Mouse (Mus musculus) gastrocnemius, postnatal 14 days (tissue): ENCODE measurements around the gene Hoxb9. TPM values are rescaled to one million over a fixed set of nuclear protein-coding genes. Genes with fewer than 3 reads are reported as not detected.

Experiments
- DNase-seq: peaks from one replicate; pipeline ENCODE4 v3.0.0; 2021; ENCODE audit warnings: mixed read lengths
- intact Hi-C: fragments of 180-260 bp; cut with DNase I; formaldehyde crosslinking; loops from one replicate; pipeline ENCODE4 v1.15.1; 2025; ENCODE audit warnings: low total_unique reads
- long read RNA-seq, 2 experiments: library from polyadenylated mRNA; stranded (forward); transcript quantifications; one replicate each; pipeline ENCODE4 v2.0.0; 2021
- total RNA-seq, 2 experiments: library from RNA; stranded (reverse); gene quantifications; 2 replicates each; pipeline ENCODE4 v1.2.3; 2021

The Hoxb9 gene
- under 1 TPM; 0.49 to 0.59 TPM for total RNA-seq
- long read RNA-seq, experiment 1 = 0 reads
- long read RNA-seq, experiment 2 = 0 reads

DNA sequence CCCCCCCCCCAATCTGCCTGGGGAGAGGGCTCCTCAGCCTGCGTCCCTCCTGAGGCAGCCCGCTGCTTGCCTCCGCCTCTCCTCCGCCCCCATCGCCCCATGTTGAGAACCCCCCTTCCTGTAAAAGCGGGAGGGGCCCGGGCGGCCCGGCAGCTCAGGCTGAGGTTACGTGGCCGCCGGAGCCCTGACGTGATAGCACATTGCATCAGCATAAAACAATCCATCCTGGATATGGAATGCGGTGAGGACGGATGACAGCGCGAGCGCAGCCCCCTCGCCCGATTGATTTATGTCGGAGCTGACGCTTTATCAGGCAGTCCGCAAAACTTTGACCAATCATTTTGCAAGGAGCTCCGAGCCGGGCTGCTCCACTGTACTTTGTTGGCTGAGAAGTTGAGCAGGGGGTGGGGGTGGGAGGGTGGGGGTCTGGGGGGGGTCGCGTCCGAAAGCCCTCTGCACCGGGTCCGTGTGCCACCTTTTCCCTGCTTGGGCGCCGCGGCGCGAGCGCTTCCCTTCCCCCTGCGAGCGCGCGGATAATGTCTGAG is at the start of gene Hoxb9:
TSS of gene Hoxb9 (plus strand) at position 462 of the 545 bp plus-strand sequence.
- intact Hi-C loops = loop anchor here (10.0 kb wide), 1 partner anchor 284 kb away; no protein-coding TSS in a partner anchor
- no peak for DNase-seq

DNA sequence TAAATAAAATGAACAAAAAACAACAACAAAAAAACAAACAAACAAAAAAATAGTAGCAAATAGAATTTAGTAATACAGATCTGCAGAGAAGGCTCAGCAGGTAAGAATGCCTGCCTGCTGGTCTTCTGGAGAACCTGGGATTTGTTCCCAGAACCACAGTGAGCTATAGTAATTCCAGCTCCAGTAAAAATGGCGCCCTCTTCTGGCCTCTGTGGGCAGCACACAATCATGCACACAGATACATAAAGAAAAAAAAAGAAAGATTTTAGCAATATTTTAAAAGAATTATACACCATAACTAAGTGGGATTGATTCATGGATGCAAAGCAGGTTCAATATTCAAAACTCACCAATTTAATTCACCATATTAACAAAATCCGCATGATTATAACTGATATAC is 47.4 kb upstream of the Hoxb9 start:
- intact Hi-C loops = no loop called here
- DNase-seq = no peak

DNA sequence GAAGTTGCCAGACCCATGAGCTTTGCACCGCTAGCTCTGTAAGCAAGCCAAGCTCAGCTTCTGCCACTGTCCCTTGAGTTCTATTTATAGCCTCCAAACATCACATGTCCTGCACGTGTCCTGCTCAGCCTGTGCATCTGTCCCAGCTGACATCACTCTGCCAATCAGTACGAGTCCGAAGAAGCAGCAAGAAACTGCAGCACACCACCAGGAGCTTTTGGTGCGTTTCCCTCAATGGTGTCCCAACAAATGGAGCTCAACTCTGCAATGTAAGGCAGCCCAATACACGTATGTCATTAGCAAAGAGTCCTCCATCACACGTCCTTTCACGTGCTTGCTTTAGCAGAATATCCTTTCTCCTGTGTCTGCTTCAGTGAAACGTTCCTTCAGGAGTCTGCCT is 43.6 kb upstream of the Hoxb9 start:
- intact Hi-C loops = no loop called here
- DNase-seq = no peak

DNA sequence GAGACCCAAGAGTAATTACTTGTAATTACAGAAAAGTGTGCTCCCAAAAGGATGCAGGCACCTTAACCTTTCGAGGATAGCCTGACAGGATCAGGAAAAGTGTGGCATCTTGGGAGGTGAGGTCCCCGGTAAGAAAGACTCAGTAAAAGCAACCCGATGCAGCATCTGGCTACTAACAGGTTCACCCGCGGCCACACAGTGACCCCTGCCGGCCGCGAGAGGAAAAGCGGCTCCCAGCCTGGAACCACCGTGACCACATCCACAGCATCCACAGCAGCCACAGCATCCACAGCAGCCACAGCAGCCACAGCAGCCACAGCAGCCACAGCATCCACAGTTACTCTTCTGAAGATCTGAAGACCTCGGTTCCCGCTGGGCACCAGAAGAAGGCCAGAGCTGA is 36.4 kb upstream of the Hoxb9 start:
- DNase-seq = peak; percentile 30
- intact Hi-C loops = loop anchor here (2.0 kb wide), 1 partner anchor 90 kb away; no protein-coding TSS in a partner anchor

DNA sequence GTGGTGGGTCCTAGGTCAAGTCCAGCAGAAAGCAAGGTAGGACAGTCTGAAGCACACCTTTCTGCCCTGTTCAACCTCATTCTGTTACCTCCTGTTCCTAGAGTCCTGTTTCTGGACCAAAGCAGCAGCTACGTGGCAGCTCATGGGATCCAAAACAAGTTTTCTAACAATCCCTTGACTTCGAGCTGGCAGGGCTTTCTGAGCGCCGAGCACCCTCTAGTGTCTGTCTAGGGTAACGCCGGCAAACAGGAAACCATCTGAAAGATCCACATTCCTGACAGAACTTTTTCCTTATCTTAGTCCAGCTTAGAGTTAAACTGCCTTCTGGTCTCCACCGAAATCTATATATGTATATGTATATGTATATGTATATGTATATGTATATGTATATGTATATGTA is 31.0 kb upstream of the Hoxb9 start:
- intact Hi-C loops = no loop called here
- peak; percentile 32 for DNase-seq

DNA sequence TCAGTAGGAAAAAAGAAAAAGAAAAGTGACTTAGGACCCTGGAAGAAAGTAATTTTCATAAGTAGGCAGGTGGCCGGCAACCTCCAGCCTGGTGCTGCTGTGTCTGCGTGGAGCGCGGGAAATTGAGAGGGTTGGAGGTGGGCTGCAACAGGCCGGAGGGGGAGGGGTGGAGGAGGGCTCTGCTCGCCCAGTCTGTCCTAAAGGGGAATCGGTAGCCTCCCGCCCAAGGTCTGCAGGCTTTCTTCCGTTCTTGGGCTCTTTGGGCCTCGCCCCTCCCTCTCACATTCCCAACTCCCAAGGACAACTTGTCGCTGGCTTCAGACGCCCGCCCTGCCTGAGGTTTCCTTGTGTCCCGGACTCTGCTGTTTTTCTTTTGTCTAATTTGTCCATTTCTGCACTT is 20.4 kb upstream of the Hoxb9 start:
- intact Hi-C loops = no loop called here
- DNase-seq = no peak

DNA sequence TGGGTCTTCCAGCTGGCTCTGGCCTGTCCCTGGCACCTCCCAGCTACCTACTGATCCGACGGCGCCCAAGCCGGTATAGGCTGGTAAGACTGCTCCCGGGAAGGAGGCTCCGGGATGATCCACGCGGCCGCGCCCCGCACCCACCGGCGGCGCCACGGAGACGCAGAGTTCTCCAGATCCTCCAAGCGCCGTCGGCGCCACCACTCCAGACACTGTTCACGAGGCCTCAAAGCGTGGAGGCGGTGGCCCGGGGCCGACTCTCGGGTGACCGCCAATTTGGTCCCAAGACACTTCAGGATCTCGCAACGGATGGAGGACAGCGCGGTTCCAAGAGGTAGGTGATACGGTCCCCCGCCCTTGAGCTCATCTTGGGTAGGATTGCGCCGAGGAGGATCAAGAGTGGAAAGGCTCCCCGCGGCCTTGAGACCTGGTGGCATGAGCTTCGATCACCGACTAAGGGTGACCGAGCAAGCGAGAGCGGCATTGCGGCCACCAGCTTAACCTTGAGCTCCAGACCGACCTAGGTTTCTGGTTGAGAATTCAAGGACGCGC is 19.7 kb upstream of the Hoxb9 start:
- intact Hi-C loops = no loop called here
- no peak for DNase-seq

DNA sequence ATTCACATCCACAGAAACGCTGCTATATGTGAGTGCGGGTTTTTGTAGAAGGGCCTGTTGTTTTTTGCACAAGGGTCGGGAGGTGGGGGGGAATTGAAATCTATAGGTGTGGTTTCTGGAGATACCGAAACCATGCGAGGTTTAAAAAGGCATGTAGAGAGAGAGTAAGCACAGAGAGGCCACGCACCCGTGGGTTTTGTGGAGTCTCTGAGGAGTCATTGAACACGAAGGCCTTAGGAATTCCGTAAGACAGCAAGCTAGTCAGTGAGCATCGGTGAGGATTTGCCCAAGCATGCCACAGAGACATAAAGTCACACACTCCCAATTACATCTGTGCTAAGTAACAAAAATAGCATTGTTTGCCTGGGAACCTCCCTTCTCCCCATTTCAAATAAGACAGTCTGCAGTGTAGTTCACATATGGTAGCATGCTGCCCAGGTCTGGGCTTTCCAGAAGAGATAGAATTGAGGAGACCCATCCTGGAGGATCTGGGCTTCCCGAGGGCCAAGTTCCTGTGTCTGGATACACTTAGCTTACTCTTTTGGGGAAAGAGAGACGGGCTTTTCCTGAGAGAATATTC is 18.6 kb upstream of the Hoxb9 start:
- no peak for DNase-seq
- intact Hi-C loops = no loop called here

DNA sequence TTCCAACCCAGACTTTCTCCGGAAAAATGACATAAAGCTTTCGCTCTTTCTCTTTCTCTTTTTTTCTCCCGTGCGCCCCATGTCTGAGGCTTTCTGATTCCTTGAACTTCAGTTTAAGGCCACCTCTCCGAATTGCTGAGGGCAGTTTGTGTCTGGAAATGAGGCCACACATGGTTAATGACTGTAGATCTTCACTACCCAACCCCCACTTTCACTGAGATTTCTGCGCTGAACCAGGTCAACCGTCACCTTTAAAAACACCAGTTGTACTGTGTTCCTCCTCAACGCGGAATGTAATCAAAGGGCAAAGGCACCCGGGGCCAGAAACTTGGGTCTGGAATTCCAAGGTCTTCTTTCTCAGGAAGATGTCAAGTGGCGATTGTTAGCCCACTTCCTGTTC is 17.0 kb upstream of the Hoxb9 start:
- no peak for DNase-seq
- intact Hi-C loops = no loop called here

DNA sequence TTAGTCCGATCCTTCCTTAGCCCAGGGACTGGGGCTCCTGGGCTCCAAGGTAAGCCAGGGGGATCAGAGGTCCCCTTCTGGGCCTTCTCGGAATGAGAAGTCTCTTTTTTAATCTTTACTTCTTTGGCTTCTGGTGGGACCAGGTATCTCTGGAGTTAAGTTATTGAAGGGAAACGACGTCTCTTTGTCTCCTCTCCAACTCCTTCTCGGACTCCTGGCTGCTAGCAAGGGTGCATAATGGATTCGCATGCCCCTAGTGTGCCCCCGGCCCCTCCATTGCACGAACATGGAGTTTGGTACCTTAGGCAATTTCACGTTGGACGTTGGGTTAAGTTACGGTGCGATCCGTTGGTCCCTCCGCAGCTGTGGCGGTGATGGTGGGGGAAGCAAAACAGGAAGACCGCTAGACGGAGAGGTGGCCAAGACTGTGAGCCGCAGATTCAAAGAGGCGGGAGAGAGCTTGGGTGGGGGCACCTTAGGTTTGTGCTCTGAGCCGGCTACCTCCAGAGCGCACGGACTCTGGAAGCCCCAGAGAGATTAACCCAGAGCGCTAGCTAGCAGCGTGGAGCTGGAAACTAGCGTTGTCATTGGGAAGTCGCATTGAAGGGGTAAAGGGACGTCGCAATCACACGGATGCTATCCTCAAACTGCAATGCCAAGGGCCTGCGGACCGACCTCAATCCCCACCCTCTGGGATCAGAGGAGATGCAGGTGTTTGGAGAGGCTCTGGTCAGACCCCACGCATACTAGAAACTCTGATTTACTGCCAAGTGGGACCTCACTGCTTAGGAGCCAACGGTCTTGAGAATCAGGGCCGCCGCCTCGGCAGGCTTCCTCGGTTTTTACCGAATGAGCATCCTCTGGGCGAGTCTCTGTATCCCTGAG is 15.9 kb upstream of the Hoxb9 start:
- no peak for DNase-seq
- intact Hi-C loops = no loop called here

DNA sequence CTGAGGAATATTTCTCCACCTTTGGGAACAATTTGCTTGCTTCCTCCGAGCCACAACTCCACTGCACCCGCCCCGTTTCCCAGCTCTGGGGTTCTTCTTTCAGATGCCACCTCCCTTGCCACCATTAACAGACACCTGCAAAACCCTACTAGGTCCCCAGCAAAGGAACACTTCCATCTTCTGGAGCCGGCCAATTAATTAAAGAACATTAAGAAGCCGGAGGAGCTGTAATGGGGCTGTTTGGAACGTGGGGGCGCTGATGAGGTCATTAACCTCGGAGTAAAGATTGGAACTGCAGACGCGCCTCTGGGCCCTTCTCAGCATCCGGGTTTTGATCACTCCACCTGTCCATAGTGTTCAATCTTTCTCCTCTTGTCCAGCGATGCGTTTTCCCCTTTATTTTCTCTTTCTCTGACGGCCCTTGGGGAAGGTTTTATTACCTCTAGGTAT is 15.2 kb upstream of the Hoxb9 start:
- intact Hi-C loops = no loop called here
- DNase-seq = no peak

DNA sequence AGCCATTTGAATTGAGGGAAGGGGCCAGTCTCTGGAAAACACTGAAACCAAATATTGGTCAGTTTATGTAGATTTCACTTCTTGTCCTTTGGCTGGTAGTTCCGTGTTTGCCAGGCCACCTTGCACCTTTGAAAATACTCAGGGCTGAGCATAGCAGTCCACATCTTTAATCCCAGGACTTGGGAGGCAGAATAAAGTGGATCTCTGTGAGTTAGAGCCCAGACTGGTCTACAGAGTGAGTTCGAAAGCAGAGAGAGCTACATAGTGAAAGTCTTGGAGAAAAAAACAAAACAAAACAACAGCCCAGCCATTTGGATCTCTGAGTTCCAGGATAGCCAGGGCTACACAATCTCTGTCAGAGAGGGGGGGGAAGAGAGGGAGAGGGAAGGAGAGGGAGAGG is 14.1 kb upstream of the Hoxb9 start:
- intact Hi-C loops = no loop called here
- DNase-seq = no peak

DNA sequence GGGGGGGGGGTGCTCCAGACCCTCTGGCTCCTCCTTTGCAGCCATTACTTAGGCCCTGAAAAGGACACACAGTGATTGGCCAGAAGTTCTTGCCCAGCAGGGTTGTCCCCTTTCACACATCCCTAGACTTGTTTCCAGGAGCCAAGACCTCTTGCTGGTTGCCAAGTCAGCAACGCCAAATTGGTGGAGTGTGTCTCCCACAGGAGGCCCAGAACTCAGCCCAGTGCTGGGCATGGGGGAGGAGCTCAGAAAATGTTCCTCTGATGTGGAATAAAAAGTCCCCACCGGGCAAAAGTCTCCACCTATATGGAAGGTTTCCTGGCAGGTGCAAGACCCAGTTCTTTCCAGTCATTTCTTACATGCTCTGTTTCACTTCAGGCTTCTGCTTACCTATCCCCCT is 12.2 kb upstream of the Hoxb9 start:
- intact Hi-C loops = no loop called here
- DNase-seq = no peak

DNA sequence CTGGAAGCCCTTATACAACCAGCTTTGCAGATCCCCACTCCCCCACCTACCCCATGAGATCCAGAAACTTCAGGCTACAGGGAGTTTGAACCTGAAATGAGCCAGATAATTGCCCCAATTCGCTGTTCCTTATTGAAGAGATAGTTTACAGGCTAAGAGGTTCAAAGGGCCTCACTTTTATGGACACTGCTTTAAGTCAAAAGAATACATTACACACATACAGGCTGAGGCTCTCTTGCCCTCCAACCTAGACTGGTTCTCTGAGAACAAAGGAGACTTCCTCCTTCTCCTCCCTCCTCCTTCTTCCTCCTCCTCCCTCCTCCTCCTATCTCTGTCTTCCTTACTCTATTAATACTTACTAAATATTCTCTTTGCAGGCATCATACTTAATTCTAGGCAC is 11.7 kb upstream of the Hoxb9 start:
- intact Hi-C loops = no loop called here
- DNase-seq = no peak

DNA sequence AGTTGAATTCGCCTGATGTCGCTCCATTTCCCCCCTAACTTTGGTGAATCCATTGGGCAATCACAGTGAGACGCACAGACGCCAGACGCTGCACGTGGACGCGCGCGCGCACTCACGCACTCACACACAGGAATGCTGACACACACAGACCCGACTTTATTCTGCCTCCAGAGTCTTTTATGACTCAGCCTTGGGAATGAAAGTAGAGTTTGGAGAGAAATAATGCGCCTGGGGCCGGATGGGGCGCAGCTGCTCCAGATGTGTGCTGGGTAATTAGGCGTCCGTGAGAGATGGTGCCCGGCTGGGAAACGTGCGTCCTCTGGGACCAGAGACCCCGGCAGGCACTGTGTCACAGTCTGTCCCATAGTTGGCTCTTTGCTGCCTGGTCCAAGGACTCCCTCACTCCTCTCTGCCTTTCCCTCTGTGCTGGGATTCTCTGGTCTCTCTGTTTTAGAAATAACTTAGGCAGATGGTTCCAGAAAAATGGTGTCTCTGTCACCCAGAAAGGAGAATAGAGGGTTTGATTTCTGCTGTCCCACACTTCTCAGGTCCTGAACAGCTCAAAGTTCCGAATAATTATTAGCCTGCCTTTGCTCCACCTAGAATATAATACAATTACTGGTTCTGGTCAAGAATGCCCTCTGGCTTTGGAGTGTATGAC is 10.8 kb upstream of the Hoxb9 start:
- intact Hi-C loops = no loop called here
- DNase-seq = no peak

DNA sequence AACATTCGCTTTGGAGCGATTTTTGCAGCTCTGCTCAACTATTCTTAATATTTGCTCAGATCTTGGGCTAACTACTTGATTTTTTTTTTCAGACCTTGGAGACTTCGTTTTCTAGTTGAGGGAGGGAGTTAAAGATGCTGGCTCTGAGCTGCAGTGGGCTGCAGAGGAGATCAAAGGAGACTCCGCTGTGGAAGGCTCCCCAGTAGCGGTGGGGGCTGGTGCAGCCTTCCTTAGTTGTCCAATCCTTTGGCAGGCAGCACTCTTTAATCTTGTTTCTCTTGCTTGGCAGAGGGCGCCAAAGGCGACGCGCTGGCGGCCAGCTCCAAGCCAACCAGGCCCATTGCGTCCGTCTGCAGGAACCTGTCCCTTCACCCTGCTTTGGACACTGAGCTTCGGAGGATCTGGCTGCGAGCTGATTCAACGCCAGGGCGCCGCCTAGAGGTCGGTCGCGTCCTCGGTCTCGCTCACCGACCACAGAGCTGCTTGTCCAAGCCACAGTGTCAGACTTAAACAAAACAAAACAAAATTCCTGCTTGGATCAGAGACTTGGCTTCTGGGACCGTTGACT is 9.8 kb upstream of the Hoxb9 start:
- intact Hi-C loops = no loop called here
- peak; percentile 61 for DNase-seq

DNA sequence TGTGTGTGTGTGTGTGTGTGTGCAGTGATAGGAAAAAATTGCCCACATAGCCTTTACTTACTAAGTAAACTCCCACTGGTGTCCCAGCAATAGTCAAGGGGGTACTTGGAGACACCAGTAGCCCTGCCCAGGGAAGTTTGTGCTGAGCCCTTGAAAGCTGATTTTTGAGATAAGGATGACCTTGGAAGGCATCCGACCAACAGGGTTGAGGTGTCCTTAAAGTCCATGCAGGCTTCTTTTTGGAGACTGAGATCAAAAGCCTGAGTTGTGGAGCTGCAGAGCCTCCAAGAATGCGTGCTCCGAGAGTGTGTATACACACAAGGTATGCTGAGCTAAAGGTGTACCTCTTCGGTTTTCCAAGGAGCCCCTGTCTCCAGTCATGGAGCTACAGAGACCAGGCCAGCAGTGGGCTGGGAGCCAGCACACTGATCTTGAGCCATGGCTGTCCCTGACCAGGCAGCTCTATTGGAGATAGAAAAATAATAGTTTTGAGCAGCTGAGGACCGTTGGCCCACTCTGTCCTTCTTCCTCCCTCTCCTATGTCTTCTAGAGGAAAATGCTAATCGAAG is 8.9 kb upstream of the Hoxb9 start:
- intact Hi-C loops = no loop called here
- DNase-seq = no peak

DNA sequence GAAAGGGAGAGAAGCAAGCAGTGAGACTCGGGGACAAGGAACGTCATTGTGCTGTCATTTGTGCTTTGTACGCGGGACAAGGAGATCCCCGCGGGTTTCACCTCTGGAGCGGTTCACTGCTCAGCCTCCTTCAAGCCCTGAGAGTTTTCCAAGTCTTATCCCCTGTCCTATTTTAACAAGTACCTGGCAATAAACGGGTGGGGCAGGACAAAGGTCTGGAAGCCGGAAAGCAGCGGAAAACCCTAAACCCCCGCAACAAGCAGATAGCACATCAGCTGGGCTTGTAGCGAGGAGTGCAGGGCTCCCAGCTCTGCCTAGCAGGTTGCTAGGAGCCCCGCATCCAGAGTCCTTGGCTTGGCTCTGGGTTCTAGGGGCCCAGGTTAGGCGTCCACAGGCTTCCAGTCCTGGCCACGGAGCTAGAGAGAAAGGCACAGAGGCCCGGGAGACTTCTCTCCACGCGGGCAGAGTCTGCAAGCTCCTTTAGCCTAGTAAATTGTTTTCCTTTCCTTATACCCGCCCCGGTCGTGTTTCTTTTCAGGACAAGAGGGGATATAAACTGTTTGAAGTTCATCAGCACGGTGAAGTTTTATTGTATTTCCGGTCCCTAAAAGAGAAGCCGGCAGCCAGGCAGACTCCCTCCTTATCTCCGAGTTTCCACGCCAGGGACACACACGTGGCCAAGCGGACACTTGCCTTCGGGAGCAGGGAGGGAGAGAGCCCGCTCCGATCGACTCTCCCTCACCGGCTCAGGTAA is 7.4 kb upstream of the Hoxb9 start:
- no peak for DNase-seq

More for the DNA sequence above, 7.4 kb upstream of the Hoxb9 start:
- intact Hi-C loops = no loop called here
